ENCODE assay signal across 10 mouse cellular contexts in genomic region chr14:100374494-100375217, GRCm38 (mm10).
A peak's percentile ranks its signal among the peaks of the same experiment; 100 is the strongest.
DNase-seq lines count a peak whose midpoint lies in the region; ATAC-seq and TF ChIP-seq lines count a peak whose summit lies in the region.
"Had no signal": no experiment of that assay in that cellular context is flagged by ENCODE, and none has a peak within 500 bp of the region (broad histone marks: within the 10 kb centered on the region; RNA-seq: fewer than 3 reads in every experiment).

No protein-coding gene starts in this region.

- no peak for TF ChIP-seq EP300 in heart, adult 2 months (IDR thresholded peaks at IDR 0.05; ENCODE audit: insufficient read depth, low read depth, low read length)

- intact Hi-C loops in heart, adult 2 months (cut with DNase I): no loop called here

- TF ChIP-seq CTCF in heart, adult 2 months (IDR thresholded peaks at IDR 0.05): no peak

- H3K4me3 ChIP-seq in hindbrain, embryonic 13.5 days: peak overlapping the region; percentile 32
- H3K4me3 ChIP-seq in midbrain, embryonic 10.5 days: peak overlapping the region; percentile 38
- 0 out of 2 replicates have a peak overlapping the region, but pooled peaks have one; percentile 5 for H3K4me3 ChIP-seq in stomach, embryonic 16.5 days (replicated peaks; ENCODE audit: low read length)
- H3K4me3 ChIP-seq in heart, adult 2 months: no peak overlapping the region
- H3K4me3 ChIP-seq: myocyte had no signal

- 24% methylated on average over 18 of the region's 18 CpGs for WGBS in hindbrain, embryonic 13.5 days
- 43% methylated on average over 18 of the region's 18 CpGs for WGBS in midbrain, embryonic 10.5 days
- WGBS in stomach, embryonic 16.5 days: 53% methylated on average over 18 of the region's 18 CpGs
- 88% methylated on average over 18 of the region's 18 CpGs for WGBS in heart, adult 2 months

- H3K9ac ChIP-seq in hindbrain, embryonic 13.5 days: peak overlapping the region; percentile 60
- H3K9ac ChIP-seq in stomach, embryonic 16.5 days (ENCODE audit: low read length): no peak overlapping the region
- H3K9ac ChIP-seq in heart, adult 2 months (ENCODE audit: low read depth, low read length): no peak overlapping the region

- H3K27me3 ChIP-seq in hindbrain, embryonic 13.5 days: 0 out of 2 replicates have a peak, but pooled peaks cover 7% of the 10 kb centered on the region
- peaks cover 13% of the 10 kb centered on the region; the same call in 1 of the 2 replicates for H3K27me3 ChIP-seq in midbrain, embryonic 10.5 days (ENCODE audit: low read depth, poor library complexity, severe bottlenecking)
- H3K27me3 ChIP-seq in stomach, embryonic 16.5 days (ENCODE audit: control insufficient read depth, insufficient read depth, low read length): no peaks in the 10 kb centered on the region
- H3K27me3 ChIP-seq in heart, adult 2 months (ENCODE audit: control insufficient read depth, insufficient read depth, low read length): no peaks in the 10 kb centered on the region

- peaks cover 11% of the 10 kb centered on the region for H3K4me1 ChIP-seq in hindbrain, embryonic 13.5 days (replicated peaks)
- peaks cover 15% of the 10 kb centered on the region for H3K4me1 ChIP-seq in midbrain, embryonic 10.5 days
- H3K4me1 ChIP-seq in stomach, embryonic 16.5 days (ENCODE audit: control insufficient read depth, insufficient read depth, low read length): no peaks in the 10 kb centered on the region
- no peaks in the 10 kb centered on the region for H3K4me1 ChIP-seq in heart, adult 2 months (ENCODE audit: control insufficient read depth, insufficient read depth, low read length)

- H3K4me2 ChIP-seq in hindbrain, embryonic 13.5 days: peak overlapping the region; percentile 51
- H3K4me2 ChIP-seq in stomach, embryonic 16.5 days (ENCODE audit: low read depth, low read length): peak overlapping the region; percentile 5

- H3K27ac ChIP-seq in hindbrain, embryonic 13.5 days: peak overlapping the region; percentile 62
- H3K27ac ChIP-seq in midbrain, embryonic 10.5 days (replicated peaks): peak overlapping the region; percentile 67
- peak overlapping the region; percentile 32; the same call in 1 of the 2 replicates for H3K27ac ChIP-seq in stomach, embryonic 16.5 days (ENCODE audit: low read length)
- H3K27ac ChIP-seq in heart, adult 2 months: no peak overlapping the region
- H3K27ac ChIP-seq: kidney, postnatal 0 days had no signal

- no peaks in the 10 kb centered on the region for H3K9me3 ChIP-seq in hindbrain, embryonic 13.5 days
- no peaks in the 10 kb centered on the region for H3K9me3 ChIP-seq in midbrain, embryonic 10.5 days (replicated peaks)
- H3K9me3 ChIP-seq in stomach, embryonic 16.5 days (replicated peaks; ENCODE audit: control insufficient read depth, low read length): no peaks in the 10 kb centered on the region; the same call in 1 of the 2 replicates

- no peak for TF ChIP-seq POLR2A in heart, adult 2 months (IDR thresholded peaks at IDR 0.05; ENCODE audit: insufficient read depth, low read depth, low read length)

- no peaks in the 10 kb centered on the region for H3K79me2 ChIP-seq in heart, adult 2 months (replicated peaks; ENCODE audit: control insufficient read depth, insufficient read depth, low read length)

- ATAC-seq in cerebellum, adult (ENCODE audit: insufficient number of reproducible peaks, low FRiP score, low TSS enrichment): no peak; the same call in 1 of the 2 replicates
- peak; percentile 90 for ATAC-seq in hindbrain, embryonic 13.5 days (ENCODE audit: low FRiP score)
- ATAC-seq in stomach, embryonic 16.5 days (ENCODE audit: insufficient read depth, low FRiP score): peak; percentile 53; the same call in 1 of the 2 replicates

- peak; percentile 9 for DNase-seq in cerebellum, adult 9-10 months
- DNase-seq in midbrain, embryonic 10.5 days (ENCODE audit: low spot score): peak; percentile 53
- DNase-seq in adrenal gland, postnatal 14 days: no peak
- DNase-seq in T-cell, adult 2 months (ENCODE audit: low spot score): no peak
- DNase-seq in heart, adult 2 months: no peak

- H3K36me3 ChIP-seq in hindbrain, embryonic 13.5 days: no peaks in the 10 kb centered on the region
- H3K36me3 ChIP-seq in midbrain, embryonic 10.5 days: no peaks in the 10 kb centered on the region
- H3K36me3 ChIP-seq in stomach, embryonic 16.5 days (ENCODE audit: control insufficient read depth, insufficient read depth, low read length): no peaks in the 10 kb centered on the region
- H3K36me3 ChIP-seq in heart, adult 2 months (ENCODE audit: control insufficient read depth, insufficient read depth, low read length): no peaks in the 10 kb centered on the region

Comparison
In these comparisons a context has a peak if more than half of its experiments do, and no peak if none do; other contexts are left out.
1. DNase-seq: peak in cerebellum, adult 9-10 months (single experiment) and midbrain, embryonic 10.5 days (single experiment); none in adrenal gland, postnatal 14 days (single experiment), T-cell, adult 2 months (single experiment) and heart, adult 2 months (0 of 2).